Mouse (Mus musculus): ENCODE measurements around the gene Tmem131l. TPM values are rescaled to one million over a fixed set of nuclear protein-coding genes. Genes with fewer than 3 reads are reported as not detected.

The Tmem131l gene
- total and polyA plus RNA-seq, 2 experiments from 2014 or later = 22.5 to 37.3 TPM

GRCm38 (mm10) chr3:83977817-83978216 is 62.2 kb downstream of the Tmem131l start:
- no peak for DNase-seq (ENCODE audit: low spot score)
- ATAC-seq (ENCODE audit: low FRiP score) = no peak
- WGBS = 68% methylated on average over 3 of the region's 3 CpGs
- Histone ChIP-seq H3K4me3 (ENCODE audit: low read depth, low read length) (no peak overlapping the region), H3K27ac (ENCODE audit: low read depth, low read length) (no peak overlapping the region), H3K9me3 (ENCODE audit: low read length) (no peaks in the 10 kb centered on the region), H3K9ac (replicated peaks; ENCODE audit: low read length, poor library complexity, severe bottlenecking) (no peak overlapping the region), H3K36me3 (ENCODE audit: insufficient read depth, low read length) (no peaks in the 10 kb centered on the region), H3K4me2 (ENCODE audit: low read depth, low read length, poor library complexity, severe bottlenecking) (no peak overlapping the region), H3K4me1 (ENCODE audit: insufficient read depth, low read length) (peaks cover 20% of the 10 kb centered on the region), H3K27me3 (ENCODE audit: insufficient read depth, low read length) (no peaks in the 10 kb centered on the region)
- no peak for TF ChIP-seq CTCF (IDR thresholded peaks at IDR 0.05)

GRCm38 (mm10) chr3:83976161-83976560 is 63.8 kb downstream of the Tmem131l start:
- no peak for TF ChIP-seq CTCF (IDR thresholded peaks at IDR 0.05)
- H3K4me2 ChIP-seq (ENCODE audit: low read depth, low read length, poor library complexity, severe bottlenecking) = no peak overlapping the region
- peaks cover 20% of the 10 kb centered on the region for H3K4me1 ChIP-seq (ENCODE audit: insufficient read depth, low read length)
- no peaks in the 10 kb centered on the region for H3K27me3 ChIP-seq (ENCODE audit: insufficient read depth, low read length)
- no peaks in the 10 kb centered on the region for H3K36me3 ChIP-seq (ENCODE audit: insufficient read depth, low read length)
- H3K9me3 ChIP-seq (ENCODE audit: low read length) = no peaks in the 10 kb centered on the region
- ATAC-seq (ENCODE audit: low FRiP score) (no peak), DNase-seq (ENCODE audit: low spot score) (no peak)
- no peak overlapping the region for H3K27ac ChIP-seq (ENCODE audit: low read depth, low read length)
- no peak overlapping the region for H3K9ac ChIP-seq (replicated peaks; ENCODE audit: low read length, poor library complexity, severe bottlenecking)
- 71% methylated on average over 3 of the region's 3 CpGs for WGBS
- H3K4me3 ChIP-seq (ENCODE audit: low read depth, low read length) = no peak overlapping the region

DNA sequence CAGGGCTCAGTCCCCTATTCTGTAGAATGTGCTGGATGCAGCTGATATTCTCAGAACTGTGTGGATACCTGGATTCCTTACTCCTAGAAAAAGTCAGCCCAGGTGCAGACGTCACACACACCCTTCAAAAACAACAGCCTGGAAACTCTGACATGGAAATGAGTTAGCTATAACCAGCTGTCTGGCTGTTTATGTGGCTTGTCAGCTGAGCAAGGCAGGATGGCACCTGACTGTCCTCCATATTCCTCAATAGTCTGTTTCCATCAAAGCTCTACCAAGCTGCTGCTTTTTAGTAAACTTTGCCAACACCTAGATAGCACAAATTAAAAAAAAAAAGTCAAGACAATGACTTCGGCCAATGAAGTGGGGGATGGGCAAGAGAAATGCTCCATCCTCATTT is 66.6 kb downstream of the Tmem131l start:
- 69% methylated on average over 2 of the region's 2 CpGs for WGBS

DNA sequence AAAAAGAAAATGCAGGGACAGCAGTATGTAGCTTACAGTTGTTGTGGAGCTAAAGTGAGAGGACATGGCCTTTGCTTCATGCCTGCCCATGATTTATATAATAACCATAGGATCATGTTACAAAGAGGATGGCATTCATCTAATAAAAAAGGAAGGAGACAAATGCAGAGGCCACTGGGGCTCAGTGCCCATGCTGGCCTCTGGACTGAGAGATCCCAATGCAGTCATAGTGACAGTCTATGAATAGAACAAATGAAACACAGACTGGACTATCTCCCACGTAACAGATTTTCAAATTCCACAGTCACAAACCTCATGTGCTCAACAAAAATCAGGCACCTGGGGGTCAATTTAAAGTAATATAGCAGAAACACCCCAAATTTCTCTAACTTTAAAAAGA is 69.3 kb downstream of the Tmem131l start:
- 47% methylated on average over 1 of the region's 1 CpGs for WGBS
- TF ChIP-seq CTCF (IDR thresholded peaks at IDR 0.05) = no peak

More for the DNA sequence above, 66.6 kb downstream of the Tmem131l start:
- no peaks in the 10 kb centered on the region for H3K27me3 ChIP-seq (ENCODE audit: insufficient read depth, low read length)
- no peak overlapping the region for H3K9ac ChIP-seq (replicated peaks; ENCODE audit: low read length, poor library complexity, severe bottlenecking)
- no peak overlapping the region for H3K4me2 ChIP-seq (ENCODE audit: low read depth, low read length, poor library complexity, severe bottlenecking)
- H3K4me1 ChIP-seq (ENCODE audit: insufficient read depth, low read length) = no peaks in the 10 kb centered on the region; the same call in 1 of the 2 replicates
- DNase-seq (ENCODE audit: low spot score) = no peak
- H3K9me3 ChIP-seq (ENCODE audit: low read length) = no peaks in the 10 kb centered on the region
- ATAC-seq (ENCODE audit: low FRiP score) = no peak
- H3K4me3 ChIP-seq (ENCODE audit: low read depth, low read length) = no peak overlapping the region
- TF ChIP-seq CTCF (IDR thresholded peaks at IDR 0.05) = no peak
- H3K27ac ChIP-seq (ENCODE audit: low read depth, low read length) = no peak overlapping the region
- no peaks in the 10 kb centered on the region for H3K36me3 ChIP-seq (ENCODE audit: insufficient read depth, low read length)

GRCm38 (mm10) chr3:83969081-83969480 is 70.9 kb downstream of the Tmem131l start:
- Histone ChIP-seq H3K27ac (ENCODE audit: low read depth, low read length) (no peak overlapping the region), H3K9me3 (ENCODE audit: low read length) (no peaks in the 10 kb centered on the region), H3K4me1 (ENCODE audit: insufficient read depth, low read length) (no peaks in the 10 kb centered on the region; the same call in 1 of the 2 replicates), H3K4me3 (ENCODE audit: low read depth, low read length) (no peak overlapping the region), H3K27me3 (ENCODE audit: insufficient read depth, low read length) (no peaks in the 10 kb centered on the region), H3K4me2 (ENCODE audit: low read depth, low read length, poor library complexity, severe bottlenecking) (no peak overlapping the region), H3K9ac (replicated peaks; ENCODE audit: low read length, poor library complexity, severe bottlenecking) (no peak overlapping the region), H3K36me3 (ENCODE audit: insufficient read depth, low read length) (no peaks in the 10 kb centered on the region)
- 93% methylated on average over 4 of the region's 4 CpGs for WGBS
- no peak for TF ChIP-seq CTCF (IDR thresholded peaks at IDR 0.05)
- no peak for DNase-seq (ENCODE audit: low spot score)
- no peak for ATAC-seq (ENCODE audit: low FRiP score)

More for the DNA sequence above, 69.3 kb downstream of the Tmem131l start:
- no peaks in the 10 kb centered on the region for H3K27me3 ChIP-seq (ENCODE audit: insufficient read depth, low read length)
- no peak overlapping the region for H3K9ac ChIP-seq (replicated peaks; ENCODE audit: low read length, poor library complexity, severe bottlenecking)
- DNase-seq (ENCODE audit: low spot score) (no peak), ATAC-seq (ENCODE audit: low FRiP score) (no peak)
- H3K4me3 ChIP-seq (ENCODE audit: low read depth, low read length) = no peak overlapping the region
- H3K27ac ChIP-seq (ENCODE audit: low read depth, low read length) = no peak overlapping the region
- H3K4me1 ChIP-seq (ENCODE audit: insufficient read depth, low read length) = no peaks in the 10 kb centered on the region; the same call in 1 of the 2 replicates
- H3K36me3 ChIP-seq (ENCODE audit: insufficient read depth, low read length) = no peaks in the 10 kb centered on the region
- no peaks in the 10 kb centered on the region for H3K9me3 ChIP-seq (ENCODE audit: low read length)
- no peak overlapping the region for H3K4me2 ChIP-seq (ENCODE audit: low read depth, low read length, poor library complexity, severe bottlenecking)

- Histone ChIP-seq H3K9me3 (ENCODE audit: low read length) (no peaks in the 10 kb centered on the region), H3K36me3 (ENCODE audit: insufficient read depth, low read length) (no peaks in the 10 kb centered on the region), H3K4me1 (ENCODE audit: insufficient read depth, low read length) (no peaks in the 10 kb centered on the region), H3K27me3 (ENCODE audit: insufficient read depth, low read length) (no peaks in the 10 kb centered on the region), H3K4me3 (ENCODE audit: low read depth, low read length) (no peak overlapping the region), H3K9ac (replicated peaks; ENCODE audit: low read length, poor library complexity, severe bottlenecking) (no peak overlapping the region), H3K27ac (ENCODE audit: low read depth, low read length) (no peak overlapping the region), H3K4me2 (ENCODE audit: low read depth, low read length, poor library complexity, severe bottlenecking) (no peak overlapping the region)
- no peak for TF ChIP-seq CTCF (IDR thresholded peaks at IDR 0.05)
- no peak for DNase-seq (ENCODE audit: low spot score)
- 81% methylated on average over 3 of the region's 3 CpGs for WGBS
- ATAC-seq (ENCODE audit: low FRiP score) = no peak
Observed at GRCm38 (mm10) chr3:83967791-83968190, 72.2 kb downstream of the Tmem131l start.

All from midbrain, postnatal 0 days (tissue).